Mouse (Mus musculus): ENCODE results near the gene Mak. TPM values are rescaled to one million over a fixed set of nuclear protein-coding genes. Genes with fewer than 3 reads are reported as not detected.
"Not testable (repeated sequence)": the region's sequence is repeated elsewhere in the genome, so short reads cannot be mapped to it uniquely, and the experiment has no call there.

The Mak gene
- polyA plus RNA-seq, 1 experiment from 2014 or later, result 3.8 TPM

- no peaks in the 10 kb centered on the region for H3K9me3 ChIP-seq (replicated peaks)
- ATAC-seq (ENCODE audit: insufficient number of reproducible peaks, low FRiP score, low TSS enrichment, low read depth), result no peak
- H3K4me1 ChIP-seq, result peaks cover 18% of the 10 kb centered on the region
- peaks cover 55% of the 10 kb centered on the region for H3K36me3 ChIP-seq
- 87% methylated on average over 4 of the region's 4 CpGs for WGBS
- H3K4me3 ChIP-seq (replicated peaks), result 0 out of 2 replicates have a peak overlapping the region, but pooled peaks have one; percentile 73
- H3K27me3 ChIP-seq, result no peaks in the 10 kb centered on the region
- no peak overlapping the region for H3K4me2 ChIP-seq (replicated peaks)
- no peak overlapping the region for H3K27ac ChIP-seq (replicated peaks)
- no peak overlapping the region for H3K9ac ChIP-seq
Measured at GRCm38 (mm10) chr13:41017832-41018231, 61.7 kb downstream of the Mak start.

GRCm38 (mm10) chr13:41016797-41017405 lies 62.6 kb downstream of the Mak start:
- H3K27me3 ChIP-seq, result no peaks in the 10 kb centered on the region
- peaks cover 18% of the 10 kb centered on the region for H3K4me1 ChIP-seq
- H3K27ac ChIP-seq (replicated peaks), result peak overlapping the region; percentile 96
- H3K4me2 ChIP-seq (replicated peaks), result peak overlapping the region; percentile 61
- H3K4me3 ChIP-seq (replicated peaks), result peak overlapping the region; percentile 73
- peaks cover 57% of the 10 kb centered on the region for H3K36me3 ChIP-seq
- WGBS, result 29% methylated on average over 12 of the region's 12 CpGs
- no peaks in the 10 kb centered on the region for H3K9me3 ChIP-seq (replicated peaks)
- peak overlapping the region; percentile 58 for H3K9ac ChIP-seq
- ATAC-seq (ENCODE audit: insufficient number of reproducible peaks, low FRiP score, low TSS enrichment, low read depth), result no peak

- peak; percentile 98 for ATAC-seq (ENCODE audit: insufficient number of reproducible peaks, low FRiP score, low TSS enrichment, low read depth)
- Histone ChIP-seq H3K9me3 (replicated peaks) (no peaks in the 10 kb centered on the region), H3K27ac (replicated peaks) (peak within 1 kb of the TSS; percentile 96), H3K4me2 (replicated peaks) (peak within 1 kb of the TSS; percentile 61), H3K4me1 (peaks cover 18% of the 10 kb centered on the region), H3K27me3 (no peaks in the 10 kb centered on the region), H3K9ac (peak within 1 kb of the TSS; percentile 58), H3K4me3 (replicated peaks) (peak within 1 kb of the TSS; percentile 73), H3K36me3 (peaks cover 57% of the 10 kb centered on the region)
- 1% methylated on average over 43 of the region's 43 CpGs for WGBS
Measured at GRCm38 (mm10) chr13:41015829-41016634, 63.5 kb downstream of the Mak start, which contains the start of gene Tmem14c. Gene Tmem14c (plus strand): TSS chr13:41016292.

GRCm38 (mm10) chr13:41008946-41009345 lies 70.6 kb downstream of the Mak start:
- H3K4me3 ChIP-seq (replicated peaks), result no peak overlapping the region
- no peaks in the 10 kb centered on the region for H3K4me1 ChIP-seq
- WGBS, result 80% methylated on average over 8 of the region's 8 CpGs
- H3K27ac ChIP-seq (replicated peaks), result no peak overlapping the region
- no peaks in the 10 kb centered on the region for H3K27me3 ChIP-seq
- ATAC-seq (ENCODE audit: insufficient number of reproducible peaks, low FRiP score, low TSS enrichment, low read depth), result no peak
- no peaks in the 10 kb centered on the region for H3K9me3 ChIP-seq (replicated peaks)
- H3K4me2 ChIP-seq (replicated peaks), result no peak overlapping the region
- no peak overlapping the region for H3K9ac ChIP-seq
- H3K36me3 ChIP-seq, result peaks cover 87% of the 10 kb centered on the region

- no peak for ATAC-seq (ENCODE audit: insufficient number of reproducible peaks, low FRiP score, low TSS enrichment, low read depth)
- no peaks in the 10 kb centered on the region for H3K27me3 ChIP-seq
- 91% methylated on average over 10 of the region's 10 CpGs for WGBS
- H3K4me2 ChIP-seq (replicated peaks), result no peak overlapping the region
- peaks cover 86% of the 10 kb centered on the region for H3K36me3 ChIP-seq
- H3K4me1 ChIP-seq, result no peaks in the 10 kb centered on the region
- no peak overlapping the region for H3K27ac ChIP-seq (replicated peaks)
- H3K4me3 ChIP-seq (replicated peaks), result no peak overlapping the region
- no peak overlapping the region for H3K9ac ChIP-seq
- H3K9me3 ChIP-seq (replicated peaks), result no peaks in the 10 kb centered on the region
Measured at GRCm38 (mm10) chr13:41008271-41008670, 71.2 kb downstream of the Mak start.

GRCm38 (mm10) chr13:41006244-41006643 lies 73.3 kb downstream of the Mak start:
- Histone ChIP-seq H3K27ac (replicated peaks) (no peak overlapping the region), H3K4me1 (peaks cover 8% of the 10 kb centered on the region), H3K36me3 (peaks cover 68% of the 10 kb centered on the region), H3K4me2 (replicated peaks) (no peak overlapping the region), H3K27me3 (no peaks in the 10 kb centered on the region), H3K9ac (no peak overlapping the region), H3K4me3 (replicated peaks) (no peak overlapping the region), H3K9me3 (replicated peaks) (no peaks in the 10 kb centered on the region)
- WGBS, result 94% methylated on average over 4 of the region's 4 CpGs
- ATAC-seq (ENCODE audit: insufficient number of reproducible peaks, low FRiP score, low TSS enrichment, low read depth), result no peak

GRCm38 (mm10) chr13:41002001-41002400 lies 77.5 kb downstream of the Mak start:
- peaks cover 26% of the 10 kb centered on the region for H3K36me3 ChIP-seq
- no peak overlapping the region for H3K9ac ChIP-seq
- 81% methylated on average over 5 of the region's 5 CpGs for WGBS
- H3K4me1 ChIP-seq, result peaks cover 16% of the 10 kb centered on the region
- H3K4me2 ChIP-seq (replicated peaks), result peak overlapping the region; percentile 85
- H3K27me3 ChIP-seq, result no peaks in the 10 kb centered on the region
- peak overlapping the region; percentile 79 for H3K4me3 ChIP-seq (replicated peaks)
- ATAC-seq (ENCODE audit: insufficient number of reproducible peaks, low FRiP score, low TSS enrichment, low read depth), result no peak
- no peak overlapping the region for H3K27ac ChIP-seq (replicated peaks)
- H3K9me3 ChIP-seq (replicated peaks), result no peaks in the 10 kb centered on the region

- WGBS, result under 1% methylated on average over 58 of the region's 58 CpGs
- Histone ChIP-seq H3K9ac (peak within 1 kb of the TSS; percentile 91), H3K4me2 (replicated peaks) (peak within 1 kb of the TSS; percentile 85), H3K4me3 (replicated peaks) (peak within 1 kb of the TSS; percentile 79), H3K27me3 (no peaks in the 10 kb centered on the region), H3K36me3 (peaks cover 18% of the 10 kb centered on the region), H3K27ac (replicated peaks) (peak within 1 kb of the TSS; percentile 100), H3K9me3 (replicated peaks) (no peaks in the 10 kb centered on the region), H3K4me1 (peaks cover 16% of the 10 kb centered on the region)
- ATAC-seq (ENCODE audit: insufficient number of reproducible peaks, low FRiP score, low TSS enrichment, low read depth), result peak; percentile 94
Measured at GRCm38 (mm10) chr13:41000926-41001639, 78.4 kb downstream of the Mak start, which contains the start of gene Pak1ip1. Gene Pak1ip1 (plus strand): TSS chr13:41001023.

GRCm38 (mm10) chr13:41000140-41000925 lies 79.2 kb downstream of the Mak start:
- ATAC-seq (ENCODE audit: insufficient number of reproducible peaks, low FRiP score, low TSS enrichment, low read depth), result 0 out of 2 replicates have a peak, but pooled peaks have one; percentile 27
- Histone ChIP-seq H3K9ac (peak overlapping the region; percentile 60), H3K9me3 (replicated peaks) (no peaks in the 10 kb centered on the region), H3K27ac (replicated peaks) (peak overlapping the region; percentile 100), H3K27me3 (no peaks in the 10 kb centered on the region), H3K4me2 (replicated peaks) (peak overlapping the region; percentile 85), H3K4me1 (peaks cover 16% of the 10 kb centered on the region), H3K36me3 (peaks cover 10% of the 10 kb centered on the region), H3K4me3 (replicated peaks) (peak overlapping the region; percentile 79)
- under 1% methylated on average over 25 of the region's 25 CpGs for WGBS

- not testable (repeated sequence) for H3K27ac ChIP-seq (replicated peaks); H3K4me2 ChIP-seq (replicated peaks); H3K9me3 ChIP-seq (replicated peaks); H3K27me3 ChIP-seq; ATAC-seq (ENCODE audit: insufficient number of reproducible peaks, low FRiP score, low TSS enrichment, low read depth); H3K36me3 ChIP-seq; H3K4me3 ChIP-seq (replicated peaks); H3K9ac ChIP-seq
- peaks cover 16% of the 10 kb centered on the region for H3K4me1 ChIP-seq
- 92% methylated on average over 5 of the region's 5 CpGs for WGBS
Measured at GRCm38 (mm10) chr13:40998537-40998936, 81.0 kb downstream of the Mak start.

Measured in embryonic facial prominence, embryonic 15.5 days (tissue).